Mouse (Mus musculus): ENCODE measurements at regions not wholly inside any gene's neighbourhood (a gene's known extent, or its start where the extent isn't known, plus 50 kb on each side); places are given as distances from the start of the nearest gene placed in this dataset.

DNA sequence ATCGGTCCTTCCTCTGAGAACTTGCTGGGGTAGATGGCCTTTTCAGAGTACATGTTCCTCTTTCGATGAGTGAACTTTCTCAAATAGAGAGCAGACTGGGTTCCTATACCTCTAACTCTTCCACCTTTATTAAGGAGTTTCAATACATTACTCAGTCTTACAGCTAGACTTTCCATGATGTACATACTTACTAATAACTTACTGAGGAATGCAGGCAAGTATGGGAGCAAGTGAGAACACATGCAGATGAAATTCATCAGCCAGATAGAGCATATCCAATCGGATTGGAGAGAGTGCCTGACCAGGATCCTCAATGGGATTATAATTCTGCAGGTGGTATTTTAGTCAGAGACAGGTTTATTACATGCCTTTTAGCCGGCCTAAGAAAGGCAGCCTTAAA lies 292.2 kb upstream of the Large1 start:
- no peak overlapping the region for H3K4me2 ChIP-seq (ENCODE audit: low read length)
- ATAC-seq (ENCODE audit: low FRiP score, low TSS enrichment) (no peak), DNase-seq (no peak)
- H3K36me3 ChIP-seq (ENCODE audit: control insufficient read depth, insufficient read depth, low read length), result no peaks in the 10 kb centered on the region
- 88% methylated on average over 4 of the region's 4 CpGs for WGBS
- no peak overlapping the region for H3K4me3 ChIP-seq (replicated peaks; ENCODE audit: low read depth, low read length)
- no peak overlapping the region for H3K27ac ChIP-seq (replicated peaks; ENCODE audit: low read depth, low read length)
- no peaks in the 10 kb centered on the region for H3K27me3 ChIP-seq (ENCODE audit: control insufficient read depth, insufficient read depth, low read length)
- no peaks in the 10 kb centered on the region for H3K4me1 ChIP-seq (ENCODE audit: control insufficient read depth, insufficient read depth, low read length)
- H3K9me3 ChIP-seq (ENCODE audit: control insufficient read depth, low read length), result no peaks in the 10 kb centered on the region
- no peak overlapping the region for H3K9ac ChIP-seq (replicated peaks; ENCODE audit: low read length)

GRCm38 (mm10) chr8:73626798-73627197 lies 273.5 kb upstream of the Large1 start:
- Histone ChIP-seq H3K9me3 (ENCODE audit: control insufficient read depth, low read length) (no peaks in the 10 kb centered on the region), H3K27me3 (ENCODE audit: control insufficient read depth, insufficient read depth, low read length) (no peaks in the 10 kb centered on the region), H3K9ac (replicated peaks; ENCODE audit: low read length) (no peak overlapping the region), H3K4me3 (replicated peaks; ENCODE audit: low read depth, low read length) (no peak overlapping the region), H3K36me3 (ENCODE audit: control insufficient read depth, insufficient read depth, low read length) (no peaks in the 10 kb centered on the region), H3K27ac (replicated peaks; ENCODE audit: low read depth, low read length) (no peak overlapping the region), H3K4me1 (ENCODE audit: control insufficient read depth, insufficient read depth, low read length) (no peaks in the 10 kb centered on the region), H3K4me2 (ENCODE audit: low read length) (no peak overlapping the region)
- no peak for DNase-seq
- no peak for ATAC-seq (ENCODE audit: low FRiP score, low TSS enrichment)

- Histone ChIP-seq H3K4me1 (ENCODE audit: control insufficient read depth, insufficient read depth, low read length) (no peaks in the 10 kb centered on the region), H3K9ac (replicated peaks; ENCODE audit: low read length) (no peak overlapping the region), H3K4me3 (replicated peaks; ENCODE audit: low read depth, low read length) (no peak overlapping the region), H3K27me3 (ENCODE audit: control insufficient read depth, insufficient read depth, low read length) (no peaks in the 10 kb centered on the region), H3K36me3 (ENCODE audit: control insufficient read depth, insufficient read depth, low read length) (no peaks in the 10 kb centered on the region), H3K27ac (replicated peaks; ENCODE audit: low read depth, low read length) (no peak overlapping the region), H3K4me2 (ENCODE audit: low read length) (no peak overlapping the region), H3K9me3 (ENCODE audit: control insufficient read depth, low read length) (peaks cover 4% of the 10 kb centered on the region)
- peak; percentile 72 for ATAC-seq (ENCODE audit: low FRiP score, low TSS enrichment)
- peak; percentile 1 for DNase-seq
- WGBS, result 90% methylated on average over 1 of the region's 1 CpGs
Observed at GRCm38 (mm10) chr8:73618946-73619345, 265.6 kb upstream of the Large1 start.

DNA sequence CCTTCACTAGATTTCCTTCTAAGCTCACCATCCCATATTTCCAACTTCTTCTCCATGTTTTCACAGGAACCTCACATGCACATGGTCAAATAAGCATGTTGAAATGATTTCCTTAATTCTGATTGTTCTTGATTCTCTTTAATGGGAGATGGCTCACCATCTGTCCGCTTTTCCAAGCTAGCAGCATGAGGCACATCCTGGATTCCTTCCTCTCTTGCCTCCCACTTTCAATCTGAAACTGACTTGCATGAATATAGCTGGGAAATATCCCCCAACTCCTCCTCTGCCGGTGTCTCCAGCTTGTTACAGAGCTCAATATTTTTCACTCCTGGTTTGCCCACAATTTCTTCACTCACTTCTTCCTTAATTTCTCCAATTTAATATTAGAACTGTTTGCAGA lies 261.3 kb upstream of the Large1 start:
- WGBS, result 82% methylated on average over 2 of the region's 2 CpGs
- ATAC-seq (ENCODE audit: low FRiP score, low TSS enrichment) (no peak), DNase-seq (no peak)
- Histone ChIP-seq H3K27me3 (ENCODE audit: control insufficient read depth, insufficient read depth, low read length) (no peaks in the 10 kb centered on the region), H3K9me3 (ENCODE audit: control insufficient read depth, low read length) (peaks cover 4% of the 10 kb centered on the region), H3K36me3 (ENCODE audit: control insufficient read depth, insufficient read depth, low read length) (no peaks in the 10 kb centered on the region), H3K9ac (replicated peaks; ENCODE audit: low read length) (no peak overlapping the region), H3K4me3 (replicated peaks; ENCODE audit: low read depth, low read length) (no peak overlapping the region), H3K4me2 (ENCODE audit: low read length) (no peak overlapping the region), H3K4me1 (ENCODE audit: control insufficient read depth, insufficient read depth, low read length) (no peaks in the 10 kb centered on the region), H3K27ac (replicated peaks; ENCODE audit: low read depth, low read length) (no peak overlapping the region)

DNA sequence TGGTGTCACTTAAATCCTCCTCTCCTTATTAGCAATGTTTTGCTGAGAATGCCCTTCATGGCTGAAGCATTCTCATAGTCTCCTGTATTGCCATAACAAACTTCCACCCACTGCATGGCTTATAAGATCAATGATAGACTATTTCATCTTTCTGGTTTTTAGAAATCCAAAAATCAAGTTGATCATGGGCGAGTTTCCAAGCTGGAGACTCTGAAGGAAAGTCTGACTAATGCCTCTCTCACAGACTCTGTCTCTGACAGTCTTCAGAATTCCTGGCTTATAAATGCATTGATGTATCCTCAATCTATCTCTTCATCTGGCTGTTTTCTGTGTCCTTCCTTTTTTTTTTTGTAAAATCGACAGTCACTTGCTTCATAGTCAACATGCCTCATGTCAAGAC lies 260.8 kb upstream of the Large1 start:
- ATAC-seq (ENCODE audit: low FRiP score, low TSS enrichment), result no peak
- no peaks in the 10 kb centered on the region for H3K27me3 ChIP-seq (ENCODE audit: control insufficient read depth, insufficient read depth, low read length)
- no peaks in the 10 kb centered on the region for H3K36me3 ChIP-seq (ENCODE audit: control insufficient read depth, insufficient read depth, low read length)
- H3K4me1 ChIP-seq (ENCODE audit: control insufficient read depth, insufficient read depth, low read length), result no peaks in the 10 kb centered on the region
- no peak for DNase-seq
- no peak overlapping the region for H3K27ac ChIP-seq (replicated peaks; ENCODE audit: low read depth, low read length)
- no peak overlapping the region for H3K4me2 ChIP-seq (ENCODE audit: low read length)
- WGBS, result 78% methylated on average over 2 of the region's 2 CpGs
- H3K4me3 ChIP-seq (replicated peaks; ENCODE audit: low read depth, low read length), result no peak overlapping the region
- H3K9me3 ChIP-seq (ENCODE audit: control insufficient read depth, low read length), result peaks cover 3% of the 10 kb centered on the region
- H3K9ac ChIP-seq (replicated peaks; ENCODE audit: low read length), result no peak overlapping the region

GRCm38 (mm10) chr8:73611583-73611982 lies 258.2 kb upstream of the Large1 start:
- H3K9ac ChIP-seq (replicated peaks; ENCODE audit: low read length), result no peak overlapping the region
- 94% methylated on average over 10 of the region's 10 CpGs for WGBS
- H3K27me3 ChIP-seq (ENCODE audit: control insufficient read depth, insufficient read depth, low read length), result no peaks in the 10 kb centered on the region
- no peak for ATAC-seq (ENCODE audit: low FRiP score, low TSS enrichment)
- H3K4me3 ChIP-seq (replicated peaks; ENCODE audit: low read depth, low read length), result no peak overlapping the region
- no peaks in the 10 kb centered on the region for H3K9me3 ChIP-seq (ENCODE audit: control insufficient read depth, low read length)
- H3K4me2 ChIP-seq (ENCODE audit: low read length), result no peak overlapping the region
- no peaks in the 10 kb centered on the region for H3K4me1 ChIP-seq (ENCODE audit: control insufficient read depth, insufficient read depth, low read length)
- DNase-seq, result no peak
- no peaks in the 10 kb centered on the region for H3K36me3 ChIP-seq (ENCODE audit: control insufficient read depth, insufficient read depth, low read length)
- H3K27ac ChIP-seq (replicated peaks; ENCODE audit: low read depth, low read length), result no peak overlapping the region

DNA sequence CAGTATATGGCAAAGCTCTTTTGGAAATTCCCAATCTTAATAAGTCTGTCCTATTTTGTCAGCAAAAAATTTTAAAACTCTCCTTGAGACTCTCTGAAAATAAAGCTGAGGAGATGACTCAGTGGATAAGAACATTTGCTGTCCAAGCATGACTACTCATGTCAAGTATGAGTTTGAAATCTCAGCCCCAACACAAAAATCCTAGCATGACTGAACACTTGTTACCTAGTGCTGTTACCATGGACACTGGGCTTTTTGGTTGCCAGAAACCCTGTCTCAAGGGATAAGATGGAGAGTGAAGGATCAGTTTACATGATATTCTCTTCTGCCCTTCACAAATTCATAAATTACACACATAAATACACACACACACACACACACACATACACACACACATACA lies 217.3 kb upstream of the Large1 start:
- Histone ChIP-seq H3K4me1 (ENCODE audit: control insufficient read depth, insufficient read depth, low read length) (no peaks in the 10 kb centered on the region), H3K36me3 (ENCODE audit: control insufficient read depth, insufficient read depth, low read length) (no peaks in the 10 kb centered on the region), H3K9me3 (ENCODE audit: control insufficient read depth, low read length) (no peaks in the 10 kb centered on the region), H3K4me2 (ENCODE audit: low read length) (no peak overlapping the region), H3K4me3 (replicated peaks; ENCODE audit: low read depth, low read length) (no peak overlapping the region), H3K9ac (replicated peaks; ENCODE audit: low read length) (no peak overlapping the region), H3K27me3 (ENCODE audit: control insufficient read depth, insufficient read depth, low read length) (no peaks in the 10 kb centered on the region), H3K27ac (replicated peaks; ENCODE audit: low read depth, low read length) (no peak overlapping the region)
- DNase-seq, result no peak
- no peak for ATAC-seq (ENCODE audit: low FRiP score, low TSS enrichment)

- H3K4me1 ChIP-seq (ENCODE audit: control insufficient read depth, insufficient read depth, low read length), result no peaks in the 10 kb centered on the region
- no peak overlapping the region for H3K4me2 ChIP-seq (ENCODE audit: low read length)
- no peak overlapping the region for H3K27ac ChIP-seq (replicated peaks; ENCODE audit: low read depth, low read length)
- no peaks in the 10 kb centered on the region for H3K36me3 ChIP-seq (ENCODE audit: control insufficient read depth, insufficient read depth, low read length)
- H3K27me3 ChIP-seq (ENCODE audit: control insufficient read depth, insufficient read depth, low read length), result no peaks in the 10 kb centered on the region
- H3K9me3 ChIP-seq (ENCODE audit: control insufficient read depth, low read length), result no peaks in the 10 kb centered on the region
- no peak for DNase-seq
- no peak for ATAC-seq (ENCODE audit: low FRiP score, low TSS enrichment)
- H3K4me3 ChIP-seq (replicated peaks; ENCODE audit: low read depth, low read length), result no peak overlapping the region
- no peak overlapping the region for H3K9ac ChIP-seq (replicated peaks; ENCODE audit: low read length)
Observed at GRCm38 (mm10) chr8:73569963-73570362, 216.6 kb upstream of the Large1 start.
